Mouse (Mus musculus) frontal cortex, adult (tissue): ENCODE measurements around the gene Cmc4.

Experiments used
- ATAC-seq: cut with Nextera tagmentation; 2 replicates; pipeline ENCODE4 v1.9.2; 2017; ENCODE audit warnings: mild to moderate bottlenecking, moderate library complexity, mixed read lengths; ENCODE audit not compliant: low TSS enrichment

Gene Cmc4

GRCm38 (mm10) chrX:75415936-75416785 is at the start of gene Cmc4, which contains the start of the genes Mtcp1 and Brcc3:
Cmc4 (minus strand) TSS chrX:75416584.
Mtcp1 (minus strand) TSS chrX:75416588.
Brcc3 (plus strand) TSS chrX:75416628.
- ATAC-seq: peak; percentile 100

GRCm38 (mm10) chrX:75454597-75454996 is 38.2 kb upstream of the Cmc4 start:
- ATAC-seq: no peak

GRCm38 (mm10) chrX:75409711-75410110 is 6.7 kb downstream of the Cmc4 start:
- ATAC-seq: no peak

DNA sequence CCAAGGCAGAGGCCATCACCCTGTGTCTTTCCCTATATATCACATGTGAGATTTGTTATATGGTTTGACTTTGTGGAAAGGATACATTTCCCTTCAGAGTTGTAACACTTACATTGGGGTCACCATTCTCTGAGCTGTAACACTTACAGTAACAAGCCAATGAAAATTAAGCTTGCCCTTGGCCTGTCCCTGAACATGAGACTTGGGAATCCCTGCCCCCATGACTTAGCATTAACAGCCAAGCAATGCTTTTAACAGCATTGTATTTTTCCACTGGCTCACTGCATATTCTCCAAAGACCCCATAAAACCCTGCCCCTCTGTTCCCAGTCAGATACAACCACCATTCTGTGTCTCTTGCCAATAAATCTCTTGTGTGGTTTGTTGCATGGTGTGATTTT is 13.0 kb downstream of the Cmc4 start:
- ATAC-seq: no peak

DNA sequence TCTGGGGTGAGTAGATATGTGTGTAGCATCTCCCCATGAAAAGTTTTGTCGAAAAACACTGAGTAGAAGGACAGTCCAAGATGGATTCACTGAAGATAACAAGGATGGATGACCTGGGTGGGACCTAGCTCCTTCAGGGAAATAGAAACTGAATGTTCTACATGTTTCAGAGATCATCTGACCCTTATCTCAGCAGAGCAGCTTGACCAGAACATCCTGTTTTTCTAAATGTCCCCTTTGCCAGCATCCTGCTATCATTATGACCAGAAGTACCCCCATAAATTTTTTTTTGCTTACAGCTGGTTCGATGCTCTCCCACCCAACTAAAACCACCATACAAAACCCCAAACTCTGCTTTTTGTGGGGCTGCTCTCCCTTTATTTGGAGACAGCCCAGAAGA is 13.7 kb downstream of the Cmc4 start:
- no peak for ATAC-seq

GRCm38 (mm10) chrX:75399471-75399870 is 16.9 kb downstream of the Cmc4 start:
- ATAC-seq: no peak

- ATAC-seq: peak; percentile 97
These were observed 34.1 kb downstream of the Cmc4 start, which contains the start of the genes Fundc2 and F8 for GRCm38 (mm10) chrX:75382195-75382771. Fundc2 (plus strand) TSS chrX:75382399. F8 (minus strand) TSS chrX:75382615.

- no peak for ATAC-seq
These were observed 34.7 kb downstream of the Cmc4 start for GRCm38 (mm10) chrX:75381699-75382098.

DNA sequence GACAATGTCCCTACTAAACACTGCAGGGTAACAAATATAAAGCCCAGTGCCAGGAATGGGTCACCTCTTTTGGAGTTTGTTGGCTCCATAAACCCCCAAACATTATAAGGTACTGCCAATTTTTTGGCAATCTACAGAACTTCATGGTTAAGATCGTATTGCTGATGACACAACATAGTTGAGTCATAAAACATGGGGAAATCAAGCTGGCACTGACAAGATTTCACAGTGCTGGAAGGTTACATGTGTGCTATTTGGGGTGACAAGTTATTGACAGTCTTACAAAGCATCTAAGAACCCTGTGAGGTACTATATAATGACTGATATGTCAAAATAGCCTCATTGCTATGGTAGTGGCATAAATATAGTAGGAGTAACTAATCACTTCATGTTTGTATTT is 35.2 kb downstream of the Cmc4 start:
- no peak for ATAC-seq

- ATAC-seq: no peak
These were observed 39.6 kb downstream of the Cmc4 start for GRCm38 (mm10) chrX:75376815-75377214.

DNA sequence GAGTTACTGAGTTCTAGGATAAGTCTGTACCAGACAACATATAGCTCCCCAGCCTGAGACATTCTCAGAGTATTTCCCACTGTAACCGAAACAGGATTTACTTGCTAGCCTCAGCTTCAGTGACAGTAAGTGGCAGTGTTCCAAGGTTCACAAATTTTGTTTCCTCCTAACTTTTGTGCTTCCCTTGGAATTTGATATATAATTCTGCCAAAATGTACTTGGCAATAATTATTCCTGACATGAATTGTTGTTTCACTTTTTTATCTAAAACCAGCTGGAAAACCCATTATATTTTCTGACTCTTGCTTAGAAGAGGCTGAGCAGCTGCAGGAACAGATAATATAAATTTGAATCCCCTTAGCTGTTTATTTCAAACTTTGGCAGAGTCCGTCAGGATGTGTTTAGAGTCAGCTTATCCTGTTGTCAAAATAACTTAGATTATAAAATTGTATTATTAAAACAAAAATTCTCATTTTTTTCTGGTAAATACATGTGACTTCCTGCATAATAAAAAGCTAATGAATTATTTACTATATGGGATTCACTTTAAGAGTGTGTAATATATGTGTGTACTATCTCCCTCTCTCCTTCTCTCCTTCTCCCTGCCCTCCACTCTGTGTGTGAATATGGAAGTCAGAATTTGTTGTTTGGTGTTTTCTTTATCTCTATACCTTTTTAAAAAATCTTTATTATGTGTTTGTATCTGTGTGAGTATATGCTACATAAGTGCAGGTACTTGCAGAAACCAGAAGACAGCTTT is 43.5 kb downstream of the Cmc4 start:
- no peak for ATAC-seq

- no peak for ATAC-seq
These were observed 46.2 kb downstream of the Cmc4 start for GRCm38 (mm10) chrX:75370197-75370596.
